Mouse (Mus musculus): ENCODE results near the gene Rfxank. TPM values are rescaled to one million over a fixed set of nuclear protein-coding genes. Genes with fewer than 3 reads are reported as not detected.

The Rfxank gene
- polyA plus RNA-seq, 1 experiment, result 1.8 TPM

- H3K36me3 ChIP-seq (ENCODE audit: control insufficient read depth), result no peaks in the 10 kb centered on the region
- H3K4me1 ChIP-seq (ENCODE audit: control insufficient read depth), result no peaks in the 10 kb centered on the region
- TF ChIP-seq GATA1 (IDR thresholded peaks at IDR 0.05; ENCODE audit: low read length), result no peak
- no peak for TF ChIP-seq TAL1 (IDR thresholded peaks at IDR 0.05; ENCODE audit: low read length)
- no peaks in the 10 kb centered on the region for H3K9me3 ChIP-seq (ENCODE audit: control insufficient read depth, low read length)
- H3K4me3 ChIP-seq (replicated peaks), result no peak overlapping the region
- no peaks in the 10 kb centered on the region; the same call in 1 of the 2 replicates for H3K27me3 ChIP-seq (ENCODE audit: control insufficient read depth)
These were observed 39.7 kb downstream of the Rfxank start for GRCm38 (mm10) chr8:70099276-70099675.

GRCm38 (mm10) chr8:70092786-70093185 is 46.2 kb downstream of the Rfxank start:
- no peaks in the 10 kb centered on the region for H3K4me1 ChIP-seq (ENCODE audit: control insufficient read depth)
- no peak overlapping the region for H3K4me3 ChIP-seq (replicated peaks)
- no peaks in the 10 kb centered on the region for H3K36me3 ChIP-seq (ENCODE audit: control insufficient read depth)
- H3K9me3 ChIP-seq (ENCODE audit: control insufficient read depth, low read length), result no peaks in the 10 kb centered on the region
- H3K27me3 ChIP-seq (ENCODE audit: control insufficient read depth), result peaks cover 29% of the 10 kb centered on the region
- TF ChIP-seq TAL1 (IDR thresholded peaks at IDR 0.05; ENCODE audit: low read length), result no peak
- no peak for TF ChIP-seq GATA1 (IDR thresholded peaks at IDR 0.05; ENCODE audit: low read length)

- Histone ChIP-seq H3K36me3 (ENCODE audit: control insufficient read depth) (no peaks in the 10 kb centered on the region), H3K27me3 (ENCODE audit: control insufficient read depth) (peaks cover 62% of the 10 kb centered on the region), H3K9me3 (ENCODE audit: control insufficient read depth, low read length) (no peaks in the 10 kb centered on the region), H3K4me3 (replicated peaks) (no peak overlapping the region), H3K4me1 (ENCODE audit: control insufficient read depth) (no peaks in the 10 kb centered on the region)
- TF ChIP-seq TAL1 (IDR thresholded peaks at IDR 0.05; ENCODE audit: low read length) (no peak), GATA1 (IDR thresholded peaks at IDR 0.05; ENCODE audit: low read length) (no peak)
These were observed 49.5 kb downstream of the Rfxank start for GRCm38 (mm10) chr8:70089296-70089960.

- no peak overlapping the region for H3K4me3 ChIP-seq (replicated peaks)
- no peaks in the 10 kb centered on the region; the same call in 1 of the 2 replicates for H3K9me3 ChIP-seq (ENCODE audit: control insufficient read depth, low read length)
- H3K27me3 ChIP-seq (ENCODE audit: control insufficient read depth), result peaks cover 76% of the 10 kb centered on the region
- H3K36me3 ChIP-seq (ENCODE audit: control insufficient read depth), result no peaks in the 10 kb centered on the region
- no peak for TF ChIP-seq TAL1 (IDR thresholded peaks at IDR 0.05; ENCODE audit: low read length)
- no peak for TF ChIP-seq GATA1 (IDR thresholded peaks at IDR 0.05; ENCODE audit: low read length)
- no peaks in the 10 kb centered on the region for H3K4me1 ChIP-seq (ENCODE audit: control insufficient read depth)
These were observed 50.9 kb downstream of the Rfxank start for GRCm38 (mm10) chr8:70087836-70088650.

- Histone ChIP-seq H3K9me3 (ENCODE audit: control insufficient read depth, low read length) (no peaks in the 10 kb centered on the region; the same call in 1 of the 2 replicates), H3K4me3 (replicated peaks) (no peak overlapping the region), H3K36me3 (ENCODE audit: control insufficient read depth) (no peaks in the 10 kb centered on the region), H3K4me1 (ENCODE audit: control insufficient read depth) (no peaks in the 10 kb centered on the region), H3K27me3 (ENCODE audit: control insufficient read depth) (peaks cover 83% of the 10 kb centered on the region)
- TF ChIP-seq GATA1 (IDR thresholded peaks at IDR 0.05; ENCODE audit: low read length) (no peak), TAL1 (IDR thresholded peaks at IDR 0.05; ENCODE audit: low read length) (no peak)
These were observed 51.7 kb downstream of the Rfxank start for GRCm38 (mm10) chr8:70087237-70087636.

- Histone ChIP-seq H3K9me3 (ENCODE audit: control insufficient read depth, low read length) (no peaks in the 10 kb centered on the region; the same call in 1 of the 2 replicates), H3K4me1 (ENCODE audit: control insufficient read depth) (no peaks in the 10 kb centered on the region), H3K4me3 (replicated peaks) (no peak overlapping the region), H3K27me3 (ENCODE audit: control insufficient read depth) (peaks cover 92% of the 10 kb centered on the region), H3K36me3 (ENCODE audit: control insufficient read depth) (no peaks in the 10 kb centered on the region)
- TF ChIP-seq GATA1 (IDR thresholded peaks at IDR 0.05; ENCODE audit: low read length) (no peak), TAL1 (IDR thresholded peaks at IDR 0.05; ENCODE audit: low read length) (no peak)
These were observed 52.8 kb downstream of the Rfxank start for GRCm38 (mm10) chr8:70086151-70086550.

- TF ChIP-seq GATA1 (IDR thresholded peaks at IDR 0.05; ENCODE audit: low read length) (no peak), TAL1 (IDR thresholded peaks at IDR 0.05; ENCODE audit: low read length) (no peak)
- Histone ChIP-seq H3K9me3 (ENCODE audit: control insufficient read depth, low read length) (no peaks in the 10 kb centered on the region; the same call in 1 of the 2 replicates), H3K4me3 (replicated peaks) (peak overlapping the region; percentile 13), H3K27me3 (ENCODE audit: control insufficient read depth) (peaks cover 83% of the 10 kb centered on the region), H3K4me1 (ENCODE audit: control insufficient read depth) (no peaks in the 10 kb centered on the region), H3K36me3 (ENCODE audit: control insufficient read depth) (no peaks in the 10 kb centered on the region)
These were observed 54.5 kb downstream of the Rfxank start for GRCm38 (mm10) chr8:70084191-70085065.

GRCm38 (mm10) chr8:70083285-70083684 is 55.7 kb downstream of the Rfxank start, which contains the start of gene Hapln4:
Hapln4 (plus strand) TSS chr8:70083457.
- Histone ChIP-seq H3K9me3 (ENCODE audit: control insufficient read depth, low read length) (no peaks in the 10 kb centered on the region; the same call in 1 of the 2 replicates), H3K27me3 (ENCODE audit: control insufficient read depth) (peaks cover 73% of the 10 kb centered on the region), H3K4me3 (replicated peaks) (peak within 1 kb of the TSS; percentile 13), H3K4me1 (ENCODE audit: control insufficient read depth) (no peaks in the 10 kb centered on the region), H3K36me3 (ENCODE audit: control insufficient read depth) (no peaks in the 10 kb centered on the region)
- TF ChIP-seq GATA1 (IDR thresholded peaks at IDR 0.05; ENCODE audit: low read length) (no peak), TAL1 (IDR thresholded peaks at IDR 0.05; ENCODE audit: low read length) (no peak)
